Mouse (Mus musculus) hindlimb bud, embryonic 11.5 days (tissue): ENCODE results near the gene Cdca7.

Source experiments
- DNase-seq: peaks from one replicate; pipeline ENCODE4 v3.0.0-alpha.2; 2012; ENCODE audit warnings: low read depth, low spot score; ENCODE audit errors: extremely low spot score

Cdca7 gene

GRCm38 (mm10) chr2:72479818-72480217 lies 3.9 kb downstream of the Cdca7 start:
- DNase-seq = no peak

GRCm38 (mm10) chr2:72491650-72492049 lies 15.7 kb downstream of the Cdca7 start:
- DNase-seq = no peak

GRCm38 (mm10) chr2:72493039-72493438 lies 17.1 kb downstream of the Cdca7 start:
- no peak for DNase-seq

GRCm38 (mm10) chr2:72499074-72499721 lies 23.2 kb downstream of the Cdca7 start:
- DNase-seq = no peak

GRCm38 (mm10) chr2:72499782-72500411 lies 23.9 kb downstream of the Cdca7 start:
- DNase-seq = no peak

- no peak for DNase-seq
Observed at GRCm38 (mm10) chr2:72502041-72502813, 26.3 kb downstream of the Cdca7 start.

GRCm38 (mm10) chr2:72503646-72504045 lies 27.7 kb downstream of the Cdca7 start:
- no peak for DNase-seq

- DNase-seq = no peak
Observed at GRCm38 (mm10) chr2:72507855-72508635, 32.1 kb downstream of the Cdca7 start.

- DNase-seq = no peak
Observed at GRCm38 (mm10) chr2:72508891-72509290, 32.9 kb downstream of the Cdca7 start.

- no peak for DNase-seq
Observed at GRCm38 (mm10) chr2:72515526-72515925, 39.6 kb downstream of the Cdca7 start.

- peak; percentile 88 for DNase-seq
Observed at GRCm38 (mm10) chr2:72515971-72516719, 40.2 kb downstream of the Cdca7 start.

GRCm38 (mm10) chr2:72516720-72517089 lies 40.7 kb downstream of the Cdca7 start:
- DNase-seq = no peak

- DNase-seq = no peak
Observed at GRCm38 (mm10) chr2:72524022-72524421, 48.1 kb downstream of the Cdca7 start.

GRCm38 (mm10) chr2:72525556-72525955 lies 49.6 kb downstream of the Cdca7 start:
- DNase-seq = no peak

- no peak for DNase-seq
Observed at GRCm38 (mm10) chr2:72529026-72529357, 53.0 kb downstream of the Cdca7 start.

- DNase-seq = no peak
Observed at GRCm38 (mm10) chr2:72529358-72530319, 53.7 kb downstream of the Cdca7 start.

- DNase-seq = no peak
Observed at GRCm38 (mm10) chr2:72535889-72536288, 59.9 kb downstream of the Cdca7 start.
